Mouse (Mus musculus): Measurements from ENCODE around the gene Plekhg4.
A peak's percentile ranks its signal among the peaks of the same experiment; 100 is the strongest.

Plekhg4 gene

GRCm38 (mm10) chr8:105373032-105373431, at the start of gene Plekhg4:
Gene Plekhg4 (plus strand): TSS chr8:105373274.
- DNase-seq (ENCODE audit: low spot score), result no peak

GRCm38 (mm10) chr8:105325641-105326093, 47.4 kb upstream of the Plekhg4 start:
- DNase-seq (ENCODE audit: low spot score), result no peak

GRCm38 (mm10) chr8:105326141-105326672, 46.9 kb upstream of the Plekhg4 start, which contains the start of the genes Lrrc29 and Tmem208:
Gene Lrrc29 (minus strand): TSS chr8:105326278.
Gene Tmem208 (plus strand): TSS chr8:105326354.
- DNase-seq (ENCODE audit: low spot score), result peak; percentile 96

DNA sequence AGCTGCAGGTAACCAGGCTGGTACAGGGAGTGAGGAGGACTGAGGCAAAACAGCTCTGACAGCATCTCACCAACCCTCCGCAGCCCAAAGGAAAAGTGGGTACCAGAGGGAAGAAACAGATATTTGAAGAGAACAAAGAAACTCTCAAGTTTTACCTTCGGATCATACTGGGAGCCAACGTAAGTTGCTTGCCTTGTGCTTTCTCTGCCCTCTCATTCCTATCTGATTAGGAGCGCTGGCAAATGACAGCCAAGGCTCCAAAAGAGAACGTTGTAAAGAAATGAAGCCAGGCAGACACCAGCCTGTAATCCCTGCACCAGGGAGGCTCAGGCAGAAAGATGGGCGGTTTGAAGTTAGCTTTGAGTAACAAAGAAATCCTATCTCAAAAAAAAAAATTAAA, 46.1 kb upstream of the Plekhg4 start:
- no peak for DNase-seq (ENCODE audit: low spot score)

DNA sequence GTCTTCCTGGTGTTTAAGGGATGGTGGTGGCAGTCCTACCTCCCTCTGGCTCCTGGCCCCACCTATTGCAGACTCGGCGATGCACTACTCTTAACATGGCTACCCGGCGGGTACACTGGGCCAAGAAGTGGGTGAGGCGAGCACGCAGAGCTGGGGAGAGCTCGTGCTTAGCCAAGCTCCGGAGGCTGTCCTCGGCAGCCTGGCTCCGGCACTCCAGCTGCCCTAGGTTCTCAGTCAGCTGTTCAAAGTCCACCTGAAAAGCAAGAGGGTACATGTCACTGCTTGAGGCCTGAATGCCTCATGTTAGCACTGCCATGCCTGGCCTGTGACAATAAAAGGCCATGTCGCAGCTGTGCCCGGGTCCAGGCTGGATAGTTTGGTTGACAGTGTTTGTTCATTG, 42.7 kb upstream of the Plekhg4 start:
- no peak for DNase-seq (ENCODE audit: low spot score)

DNA sequence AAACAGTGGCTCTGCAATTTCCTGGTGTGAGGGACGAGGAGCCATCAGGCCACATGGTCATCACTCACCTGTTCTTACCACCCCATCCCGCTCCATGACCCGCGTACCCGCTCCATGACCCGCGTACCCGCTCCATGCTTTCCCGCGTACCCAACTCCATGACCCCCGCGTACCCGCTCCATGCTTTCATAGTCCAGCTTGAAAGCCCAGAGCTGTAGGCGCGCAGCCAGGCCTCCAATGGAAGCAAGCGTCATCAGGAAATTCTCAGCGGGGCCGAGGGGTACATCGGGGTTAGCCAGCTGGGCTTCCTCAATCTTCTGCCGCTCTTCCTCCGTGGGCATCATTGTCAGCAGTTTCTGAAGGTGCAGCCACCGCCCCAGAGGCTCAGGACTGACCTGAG, 41.6 kb upstream of the Plekhg4 start:
- DNase-seq (ENCODE audit: low spot score), result no peak

DNA sequence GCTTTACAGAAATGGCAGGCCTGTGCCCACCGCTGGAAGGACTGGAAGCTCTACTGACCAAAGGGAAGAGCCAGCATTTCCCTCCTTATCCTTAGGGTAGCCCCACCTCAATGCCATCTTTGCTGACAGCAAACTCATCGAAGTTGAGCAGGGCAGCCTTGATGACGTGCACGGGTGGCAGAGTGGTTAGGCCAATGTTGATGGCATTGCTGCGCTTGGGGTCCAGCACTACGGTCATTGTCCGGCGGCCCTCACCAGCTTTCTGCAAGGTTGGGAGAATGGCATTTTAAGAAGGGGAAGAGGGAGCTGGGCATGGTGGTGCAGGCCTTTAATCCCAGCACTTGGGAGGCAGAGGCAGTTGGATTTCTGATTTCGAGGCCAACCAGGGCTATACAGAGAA, 41.1 kb upstream of the Plekhg4 start:
- DNase-seq (ENCODE audit: low spot score), result no peak

- no peak for DNase-seq (ENCODE audit: low spot score)
Observed at GRCm38 (mm10) chr8:105332523-105332922, 40.6 kb upstream of the Plekhg4 start.

- peak; percentile 6 for DNase-seq (ENCODE audit: low spot score)
Observed at GRCm38 (mm10) chr8:105336373-105337130, 36.5 kb upstream of the Plekhg4 start.

DNA sequence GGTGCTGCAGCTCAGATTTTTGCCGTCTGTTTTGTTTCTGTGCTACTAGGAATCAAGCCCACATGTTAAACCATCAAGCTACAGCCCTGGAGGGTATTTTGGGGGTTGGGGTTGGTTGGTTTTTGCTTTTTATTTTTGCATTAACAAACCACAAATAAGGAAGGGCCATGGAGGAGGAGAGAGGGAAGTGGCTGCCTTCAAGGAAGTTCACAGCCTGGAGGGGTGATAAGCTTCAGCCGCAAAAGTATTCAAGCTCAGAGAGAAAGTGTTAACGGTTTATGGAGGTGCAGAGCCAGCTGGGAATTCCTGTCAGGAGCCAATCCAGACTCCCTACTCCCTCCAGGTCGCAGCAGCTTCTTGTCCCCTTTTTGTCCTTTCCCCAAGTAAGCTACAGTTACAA, 34.1 kb upstream of the Plekhg4 start:
- no peak for DNase-seq (ENCODE audit: low spot score)

- no peak for DNase-seq (ENCODE audit: low spot score)
Observed at GRCm38 (mm10) chr8:105339886-105340635, 33.0 kb upstream of the Plekhg4 start.

GRCm38 (mm10) chr8:105341399-105341798, 31.7 kb upstream of the Plekhg4 start:
- DNase-seq (ENCODE audit: low spot score), result no peak

DNA sequence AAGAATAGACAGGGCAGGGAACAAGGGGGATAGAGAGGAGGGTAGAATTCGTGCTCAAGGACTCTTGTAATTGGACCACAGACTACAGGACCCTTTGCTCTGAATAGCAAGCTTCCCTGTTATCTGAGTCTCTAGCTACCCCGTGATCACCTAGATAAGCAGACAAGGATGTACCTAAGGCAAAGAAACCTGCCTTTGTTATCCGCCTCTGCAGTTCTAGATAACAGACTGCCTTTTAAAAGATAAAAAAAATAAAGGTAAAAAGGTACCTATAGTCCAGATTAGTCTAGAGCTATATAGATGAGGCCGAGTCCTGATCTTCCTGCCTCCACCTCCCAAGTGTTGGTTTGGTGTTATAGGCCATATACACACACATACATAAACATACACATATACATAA, 30.3 kb upstream of the Plekhg4 start:
- DNase-seq (ENCODE audit: low spot score), result no peak

DNA sequence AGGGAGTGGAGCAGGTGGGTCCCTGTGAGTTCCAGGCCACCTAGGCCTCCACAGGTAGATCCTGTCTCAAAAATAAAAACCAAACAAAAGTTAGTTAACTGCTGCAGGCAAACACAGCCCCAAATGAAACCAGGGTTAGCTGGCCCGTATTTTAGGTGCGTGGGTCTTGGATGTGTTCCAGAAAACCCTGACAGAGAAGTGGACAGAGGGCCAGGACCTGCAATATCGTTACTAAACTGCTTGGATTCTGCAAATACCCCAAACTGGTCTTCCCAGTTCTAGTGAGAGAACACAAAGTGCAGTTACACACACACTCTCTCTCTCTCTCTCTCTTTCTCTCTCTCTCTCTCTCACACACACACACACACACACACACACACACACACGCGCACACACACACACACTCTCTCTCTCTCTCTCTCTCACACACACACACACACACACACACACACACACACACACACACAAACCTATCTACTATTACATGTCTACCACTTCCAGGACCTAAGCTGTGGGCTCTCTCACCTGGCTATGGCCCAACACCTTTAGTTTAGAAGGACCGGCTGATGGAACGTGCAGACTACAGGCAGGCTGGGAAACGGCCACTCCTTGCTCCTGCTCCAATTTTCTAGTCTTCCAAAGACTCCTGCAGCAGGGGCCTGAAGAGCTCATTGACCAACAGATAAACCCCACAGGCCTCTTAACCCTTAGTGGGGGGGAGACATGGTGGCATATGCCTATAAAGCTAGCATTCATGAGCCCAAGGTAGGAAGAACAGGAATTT, 29.1 kb upstream of the Plekhg4 start:
- no peak for DNase-seq (ENCODE audit: low spot score)

GRCm38 (mm10) chr8:105345061-105345975, 27.8 kb upstream of the Plekhg4 start:
- DNase-seq (ENCODE audit: low spot score), result no peak

DNA sequence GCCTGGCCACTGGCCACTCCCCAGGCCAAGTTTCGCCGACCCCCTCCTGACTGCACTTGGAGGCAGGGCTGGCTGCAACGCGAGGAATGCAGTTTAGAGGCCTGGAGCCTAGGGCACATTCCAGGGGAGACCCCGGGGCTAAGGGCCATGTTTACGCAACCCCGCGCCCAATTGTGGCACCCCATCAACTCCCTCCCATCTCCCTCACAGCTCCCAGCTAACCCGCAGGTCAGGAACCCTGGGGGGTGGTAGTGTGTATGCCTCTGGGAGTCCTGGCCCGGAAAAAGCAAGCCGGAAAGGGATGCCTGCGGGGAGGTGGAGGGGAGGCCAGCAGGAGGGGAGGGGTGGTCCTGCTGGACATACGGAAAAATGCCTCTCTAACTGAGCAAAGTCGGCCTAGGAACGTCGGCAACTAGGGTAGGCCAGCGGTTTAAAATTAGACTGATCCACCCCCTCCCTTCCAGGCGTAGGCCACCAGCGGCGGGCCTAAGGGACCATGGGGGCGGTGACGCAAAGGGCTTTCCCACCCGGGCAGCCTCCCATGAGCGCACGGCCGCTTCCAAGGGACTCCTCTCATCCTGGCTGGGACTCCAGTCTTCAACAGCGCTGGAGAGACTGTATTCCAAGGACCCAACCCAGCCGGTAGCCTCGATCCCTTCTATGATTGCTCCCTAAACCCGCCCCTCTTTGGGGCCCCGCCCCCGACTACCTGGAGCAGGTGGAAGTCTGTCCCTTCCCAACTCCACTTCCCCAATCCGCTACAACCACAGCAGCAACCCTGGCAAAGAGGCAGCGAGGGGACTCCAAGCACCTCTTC, 26.3 kb upstream of the Plekhg4 start:
- peak; percentile 60 for DNase-seq (ENCODE audit: low spot score)

- DNase-seq (ENCODE audit: low spot score), result peak; percentile 95
Observed at GRCm38 (mm10) chr8:105347428-105348221, 25.4 kb upstream of the Plekhg4 start, which contains the start of gene Fhod1. Gene Fhod1 (minus strand): TSS chr8:105347953.

GRCm38 (mm10) chr8:105348450-105349095, 24.5 kb upstream of the Plekhg4 start, which contains the start of gene Slc9a5:
Gene Slc9a5 (plus strand): TSS chr8:105348843.
- peak; percentile 58 for DNase-seq (ENCODE audit: low spot score)
